Mouse (Mus musculus) C2C12 (cell line): ENCODE results near the gene Mdk. TPM values are rescaled to one million over a fixed set of nuclear protein-coding genes. Genes with fewer than 3 reads are reported as not detected.

ENCODE experiments used
- H3K27me3 ChIP-seq: one replicate; pipeline ENCODE4 v1.6.1; 2011; ENCODE audit not compliant: control insufficient read depth, insufficient read depth, insufficient read length
- H3K36me3 ChIP-seq: one replicate; pipeline ENCODE4 v1.6.1; 2011; ENCODE audit not compliant: control insufficient read depth, insufficient read depth
- H3K4me3 ChIP-seq: one replicate; pipeline ENCODE4 v1.5.1; 2011; ENCODE audit warnings: mild to moderate bottlenecking, control low read depth; ENCODE audit not compliant: poor library complexity, insufficient read depth, severe bottlenecking
- H3K79me2 ChIP-seq: one replicate; pipeline ENCODE4 v1.6.1; 2011; ENCODE audit not compliant: control insufficient read depth, insufficient read depth
- H3K79me3 ChIP-seq: one replicate; pipeline ENCODE4 v1.6.1; 2011; ENCODE audit warnings: low read depth, control low read depth
- H3ac ChIP-seq: one replicate; pipeline ENCODE3; 2011; ENCODE audit warnings: low read depth; ENCODE audit not compliant: control insufficient read depth, insufficient read length
- CEBPB ChIP-seq: IDR thresholded peaks from one replicate; pipeline ENCODE4 v1.6.1; 2011; ENCODE audit warnings: low read depth, mild to moderate bottlenecking, control low read depth, moderate library complexity
- CTCF ChIP-seq: IDR thresholded peaks from one replicate; pipeline ENCODE4 v1.5.1; 2011; ENCODE audit not compliant: control insufficient read depth, insufficient read depth, insufficient read length
- FOSL1 ChIP-seq: IDR thresholded peaks from one replicate; pipeline ENCODE4 v1.8.0; 2011; ENCODE audit warnings: mild to moderate bottlenecking, low read length; ENCODE audit not compliant: poor library complexity, insufficient read depth, severe bottlenecking
- MAX ChIP-seq: IDR thresholded peaks from one replicate; pipeline ENCODE4 v1.6.1; 2011; ENCODE audit warnings: mild to moderate bottlenecking, control low read depth
- MYOD1 ChIP-seq: IDR thresholded peaks from one replicate; pipeline ENCODE4 v1.6.1; 2011; ENCODE audit warnings: low read depth; ENCODE audit not compliant: control insufficient read depth, insufficient read length
- MYOG ChIP-seq: IDR thresholded peaks from one replicate; pipeline ENCODE4 v1.6.1; 2011; ENCODE audit not compliant: control insufficient read depth, insufficient read length; ENCODE audit errors: extremely low read depth
- USF1 ChIP-seq: IDR thresholded peaks from one replicate; pipeline ENCODE4 v1.6.1; 2011; ENCODE audit warnings: low read depth, mild to moderate bottlenecking, control low read depth, moderate library complexity
- polyA plus RNA-seq: library from polyadenylated mRNA; unstranded; fragments of >200 nt; fragmentation: generic; extraction: Trizol; gene quantifications from one replicate; pipeline ENCODE4 v1.2.1, GENCODE M21; 2012; ENCODE audit warnings: missing spikeins

Mdk gene
- polyA plus RNA-seq, 1 experiment: 0.33 TPM

- no peaks in the 10 kb centered on the region for H3K79me2 ChIP-seq
- H3K36me3 ChIP-seq: peaks cover 9% of the 10 kb centered on the region
- peaks cover under 1% of the 10 kb centered on the region for H3K27me3 ChIP-seq
- no peak overlapping the region for H3ac ChIP-seq
- no peaks in the 10 kb centered on the region for H3K79me3 ChIP-seq
- no peak overlapping the region for H3K4me3 ChIP-seq
- TF ChIP-seq CEBPB: no peak
- no peak for TF ChIP-seq MYOD1
- TF ChIP-seq USF1: no peak
- no peak for TF ChIP-seq MYOG
- TF ChIP-seq FOSL1: no peak
- no peak for TF ChIP-seq MAX
- TF ChIP-seq CTCF: no peak
Observed at GRCm38 (mm10) chr2:91928534-91929350, 3.4 kb downstream of the Mdk start.

GRCm38 (mm10) chr2:91927826-91928533 is 4.1 kb downstream of the Mdk start:
- Histone ChIP-seq H3K27me3 (peaks cover 8% of the 10 kb centered on the region), H3K4me3 (no peak overlapping the region), H3K36me3 (peaks cover 1% of the 10 kb centered on the region), H3K79me2 (no peaks in the 10 kb centered on the region), H3K79me3 (no peaks in the 10 kb centered on the region), H3ac (no peak overlapping the region)
- TF ChIP-seq MAX: no peak
- no peak for TF ChIP-seq FOSL1
- TF ChIP-seq MYOG: no peak
- TF ChIP-seq CTCF: no peak
- TF ChIP-seq MYOD1: no peak
- TF ChIP-seq USF1: no peak
- no peak for TF ChIP-seq CEBPB

GRCm38 (mm10) chr2:91926949-91927348 is 5.1 kb downstream of the Mdk start, which contains the start of gene Chrm4:
Gene Chrm4, plus strand, starts transcription at chr2:91927249.
- H3K27me3 ChIP-seq: peaks cover 16% of the 10 kb centered on the region
- H3K4me3 ChIP-seq: no peak within 1 kb of the TSS
- no peaks in the 10 kb centered on the region for H3K79me3 ChIP-seq
- TF ChIP-seq MYOG (no peak), MAX (no peak), CEBPB (no peak), FOSL1 (no peak), USF1 (no peak), CTCF (no peak), MYOD1 (no peak)
- no peaks in the 10 kb centered on the region for H3K79me2 ChIP-seq
- no peak within 1 kb of the TSS for H3ac ChIP-seq
- H3K36me3 ChIP-seq: no peaks in the 10 kb centered on the region

- Histone ChIP-seq H3K79me2 (no peaks in the 10 kb centered on the region), H3ac (no peak overlapping the region), H3K4me3 (no peak overlapping the region), H3K36me3 (no peaks in the 10 kb centered on the region), H3K79me3 (no peaks in the 10 kb centered on the region), H3K27me3 (peaks cover 16% of the 10 kb centered on the region)
- TF ChIP-seq CEBPB (no peak), MYOG (no peak), USF1 (no peak), CTCF (no peak), MYOD1 (no peak), MAX (no peak), FOSL1 (no peak)
Observed at GRCm38 (mm10) chr2:91925442-91925841, 6.7 kb downstream of the Mdk start.

GRCm38 (mm10) chr2:91924726-91925125 is 7.4 kb downstream of the Mdk start:
- Histone ChIP-seq H3K79me2 (no peaks in the 10 kb centered on the region), H3K4me3 (no peak overlapping the region), H3K27me3 (peaks cover 16% of the 10 kb centered on the region), H3K36me3 (no peaks in the 10 kb centered on the region), H3ac (no peak overlapping the region), H3K79me3 (no peaks in the 10 kb centered on the region)
- no peak for TF ChIP-seq CEBPB
- no peak for TF ChIP-seq USF1
- TF ChIP-seq MAX: no peak
- TF ChIP-seq FOSL1: no peak
- no peak for TF ChIP-seq MYOD1
- no peak for TF ChIP-seq MYOG
- no peak for TF ChIP-seq CTCF
